Mouse (Mus musculus): ENCODE results near the gene Usp22.

DNA sequence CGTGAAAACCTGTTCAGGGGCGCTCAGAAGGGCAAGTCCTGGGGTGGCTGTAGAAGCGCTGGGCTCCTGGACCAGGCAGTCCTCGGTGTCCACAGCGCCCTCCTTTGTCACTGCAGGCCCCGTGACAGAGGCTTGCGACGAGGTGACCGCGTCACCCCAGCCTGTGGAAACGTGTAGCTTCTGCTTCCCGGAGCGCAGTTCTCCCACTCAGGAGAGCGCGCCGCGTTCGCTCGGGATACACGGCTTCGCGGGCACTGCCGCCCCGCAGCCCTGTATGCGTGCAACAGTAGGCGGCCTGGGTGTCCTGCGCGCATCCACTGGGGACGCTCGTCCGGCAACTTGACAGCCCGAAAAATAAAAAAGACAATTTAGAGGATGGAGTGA, 27.6 kb downstream of the Usp22 start:
- no peak for TF ChIP-seq CTCF (conservative IDR thresholded peaks at IDR 0.05 in 1 of 2, IDR thresholded peaks at IDR 0.05 in 1 of 2; ENCODE audit: low read depth in 2 of 2, low read length in 2 of 2)
- no peak for TF ChIP-seq ZKSCAN1 (IDR thresholded peaks at IDR 0.05; ENCODE audit: borderline replicate concordance, low read depth, low read length)
- no peak for TF ChIP-seq EP300 (IDR thresholded peaks at IDR 0.05; ENCODE audit: low read length)

Data from CH12.LX (cell line).